In the genomic region with DNA sequence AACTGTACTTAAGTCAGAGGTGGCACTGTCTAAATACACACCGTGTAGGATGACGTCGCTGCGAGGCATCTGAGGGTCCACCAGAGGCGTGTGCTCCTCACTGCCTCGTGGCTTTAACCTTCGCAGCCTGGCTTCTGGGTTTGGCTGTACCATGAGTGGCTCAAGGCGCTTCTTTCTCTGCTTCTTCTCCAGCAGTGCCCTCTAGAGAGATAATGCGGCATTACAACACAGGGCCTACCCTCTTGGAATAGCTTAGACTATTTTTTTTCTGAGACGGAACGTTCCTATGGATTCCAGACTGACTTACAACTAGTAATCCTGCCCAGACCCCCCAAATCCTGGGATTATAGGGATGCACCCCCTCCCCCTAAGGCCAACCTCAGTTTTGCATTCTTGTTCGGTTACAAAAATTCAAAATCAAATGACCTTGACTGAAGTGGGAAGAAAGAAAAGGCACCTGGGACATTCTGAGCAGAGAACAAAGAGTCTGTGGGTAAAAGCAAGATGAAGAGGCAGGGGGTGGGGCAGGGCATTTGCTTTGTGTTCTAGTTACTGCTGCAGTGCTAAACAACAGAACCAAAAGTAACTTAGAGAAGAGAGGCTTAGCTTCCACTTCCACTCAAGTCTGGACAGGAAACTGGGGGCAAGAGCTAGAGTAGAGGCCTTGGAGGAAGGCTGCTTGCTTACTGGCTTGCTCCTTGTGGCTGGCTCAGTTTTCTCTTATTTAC, we compare ENCODE assay signal across 9 mouse cellular contexts. TPM values are rescaled to one million over a fixed set of nuclear protein-coding genes. Genes with fewer than 3 reads are reported as not detected.
DNase-seq lines count a peak whose midpoint lies in the region; ATAC-seq lines count a peak whose summit lies in the region.
"Had no signal": no experiment of that assay in that cellular context is flagged by ENCODE, and none has a peak within 500 bp of the region (broad histone marks: within the 10 kb centered on the region; RNA-seq: fewer than 3 reads in every experiment).

No protein-coding gene starts in this region.

- ATAC-seq in hindbrain, embryonic 13.5 days (ENCODE audit: low FRiP score), result peak; percentile 79
- no peak for ATAC-seq in erythroid progenitor cell, adult 5-6 weeks (replicated peaks; ENCODE audit: low FRiP score, poor library complexity, severe bottlenecking)

- no peaks in the 10 kb centered on the region for H3K27me3 ChIP-seq in hindbrain, embryonic 13.5 days

- H3K4me2 ChIP-seq in hindbrain, embryonic 13.5 days, result no peak overlapping the region

- no peak overlapping the region; the same call in 1 of the 2 replicates for H3K9ac ChIP-seq in hindbrain, embryonic 13.5 days

- peaks cover 11% of the 10 kb centered on the region; the same call in 1 of the 2 replicates for H3K9me3 ChIP-seq in hindbrain, embryonic 13.5 days

- H3K27ac ChIP-seq in hindbrain, embryonic 13.5 days, result peak overlapping the region; percentile 27; the same call in 1 of the 2 replicates

- WGBS in hindbrain, embryonic 13.5 days, result 20% methylated on average over 12 of the region's 12 CpGs

- H3K4me3 ChIP-seq in hindbrain, embryonic 13.5 days, result no peak overlapping the region
- H3K4me3 ChIP-seq: myocyte had no signal

- peaks cover 16% of the 10 kb centered on the region for H3K4me1 ChIP-seq in hindbrain, embryonic 13.5 days (replicated peaks)

- H3K36me3 ChIP-seq in hindbrain, embryonic 13.5 days, result peaks cover 65% of the 10 kb centered on the region

- DNase-seq in R1 (ENCODE audit: low read depth, low spot score), result peak; percentile 96
- peak; percentile 82 for DNase-seq in cerebellum, adult 9-10 months
- DNase-seq in frontal cortex, postnatal 25 days (ENCODE audit: low spot score in 2 of 2), result peak; percentile 38 to 65
- DNase-seq in layer of hippocampus, postnatal 14 days (ENCODE audit: low spot score in 2 of 2), result peak; percentile 55 to 74
- peak; percentile 86 for DNase-seq in lung, postnatal 14 days
- peak; percentile 59 for DNase-seq in retina, postnatal 7 days (ENCODE audit: low read depth, low spot score)

RNA-seq across cellular contexts. Expression of a gene that starts 21.1 kb away (rescaled TPM):
- polyA plus RNA-seq in hindbrain, embryonic 13.5 days (2015; fragmentation: Nextera tagmentation; extraction: Ambion mirVana), result 19.9 and 20.1 TPM in 2 replicates
- total RNA-seq in layer of hippocampus, postnatal 14 days (2021), result 10 to 100 TPM; 21.7 to 23.3 TPM
- total RNA-seq in erythroid progenitor cell, adult 5-6 weeks (2015; ENCODE audit: low replicate concordance), result 0.84 and 2.9 TPM in 2 replicates
- 2.3 and 3.0 TPM in 2 replicates for total RNA-seq in erythroid progenitor cell, adult 5-6 weeks (2017; ENCODE audit: low replicate concordance)

RNA-seq across cellular contexts. Expression of a gene that starts 28.1 kb away (rescaled TPM):
- polyA plus RNA-seq in hindbrain, embryonic 13.5 days (2015; fragmentation: Nextera tagmentation; extraction: Ambion mirVana), result 115 and 117 TPM in 2 replicates
- 10 to 100 TPM; 18.9 to 19.6 TPM for total RNA-seq in layer of hippocampus, postnatal 14 days (2021)
- 141 and 176 TPM in 2 replicates for total RNA-seq in erythroid progenitor cell, adult 5-6 weeks (2015; ENCODE audit: low replicate concordance)
- 147 and 174 TPM in 2 replicates for total RNA-seq in erythroid progenitor cell, adult 5-6 weeks (2017; ENCODE audit: low replicate concordance)

RNA-seq across cellular contexts. Expression of a gene that starts 28.2 kb away (rescaled TPM):
- 8.7 and 9.6 TPM in 2 replicates for polyA plus RNA-seq in hindbrain, embryonic 13.5 days (2015; fragmentation: Nextera tagmentation; extraction: Ambion mirVana)
- 1 to 10 TPM; 3.8 to 4.1 TPM for total RNA-seq in layer of hippocampus, postnatal 14 days (2021)
- total RNA-seq in erythroid progenitor cell, adult 5-6 weeks (2015; ENCODE audit: low replicate concordance), result 131 and 194 TPM in 2 replicates
- 90.5 and 96.5 TPM in 2 replicates for total RNA-seq in erythroid progenitor cell, adult 5-6 weeks (2017; ENCODE audit: low replicate concordance)

RNA-seq across cellular contexts. Expression of a gene that starts 33.9 kb away (rescaled TPM):
- polyA plus RNA-seq in hindbrain, embryonic 13.5 days (2015; fragmentation: Nextera tagmentation; extraction: Ambion mirVana), result 0.53 and 0.70 TPM in 2 replicates
- under 1 TPM; 0.62 to 0.98 TPM for total RNA-seq in layer of hippocampus, postnatal 14 days (2021)
- total RNA-seq in erythroid progenitor cell, adult 5-6 weeks (2015; ENCODE audit: low replicate concordance), result not detected in 2 replicates
- total RNA-seq in erythroid progenitor cell, adult 5-6 weeks (2017; ENCODE audit: low replicate concordance), result not detected in 2 replicates

RNA-seq across cellular contexts. Expression of a gene that starts 40.7 kb away (rescaled TPM):
- polyA plus RNA-seq in hindbrain, embryonic 13.5 days (2015; fragmentation: Nextera tagmentation; extraction: Ambion mirVana), result 0.47 and 0.70 TPM in 2 replicates
- total RNA-seq in layer of hippocampus, postnatal 14 days (2021), result under 1 TPM; 0.67 to 0.74 TPM
- not detected in 2 replicates for total RNA-seq in erythroid progenitor cell, adult 5-6 weeks (2015; ENCODE audit: low replicate concordance)
- total RNA-seq in erythroid progenitor cell, adult 5-6 weeks (2017; ENCODE audit: low replicate concordance), result 1.9 and 6.4 TPM in 2 replicates

Comparison
In these comparisons a context has a peak if more than half of its experiments do, and no peak if none do; other contexts are left out.
1. RNA of a gene that starts 21.1 kb away (total RNA-seq): 21.7 to 23.3 TPM in layer of hippocampus, postnatal 14 days; 0.84 to 3.0 TPM in erythroid progenitor cell, adult 5-6 weeks; every median in the first group is over 4 times any median in the second.
2. RNA of a gene that starts 28.1 kb away (total RNA-seq): 141 to 176 TPM in erythroid progenitor cell, adult 5-6 weeks; 18.9 to 19.6 TPM in layer of hippocampus, postnatal 14 days; every median in the first group is over 4 times any median in the second.
3. RNA of a gene that starts 28.2 kb away (total RNA-seq): 90.5 to 194 TPM in erythroid progenitor cell, adult 5-6 weeks; 3.8 to 4.1 TPM in layer of hippocampus, postnatal 14 days; every median in the first group is over 10 times any median in the second.
4. Peak in every context shown above with its lines, with median percentiles within 50 percentile points of each other: DNase-seq.